Mouse (Mus musculus): ENCODE measurements around the gene Ppp1r3c.

DNA sequence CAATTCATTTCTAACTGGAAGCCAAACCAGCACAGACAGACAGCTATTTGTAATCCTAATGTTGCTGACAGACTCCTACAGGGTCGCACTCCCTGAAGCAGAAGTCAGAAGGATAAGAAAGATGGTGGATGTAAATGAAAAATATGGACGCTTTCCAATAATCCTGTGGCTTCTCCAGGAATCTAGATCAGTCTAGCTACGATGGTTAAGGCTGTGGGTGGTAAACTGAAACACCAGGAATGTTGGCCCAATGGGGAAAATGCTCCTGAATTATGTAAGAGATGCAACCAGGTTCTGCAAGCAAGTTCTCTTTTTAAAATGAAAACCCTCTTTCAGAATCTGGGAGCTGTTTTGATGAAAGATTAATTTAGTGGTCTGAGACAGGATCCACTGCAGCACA, 35.1 kb downstream of the Ppp1r3c start:
- no peak for TF ChIP-seq CTCF (IDR thresholded peaks at IDR 0.05; ENCODE audit: low read depth)
- no peak for TF ChIP-seq EP300 (optimal IDR thresholded peaks at IDR 0.05)
